Mouse (Mus musculus) hindbrain, embryonic 11.5 days (tissue): ENCODE measurements around the gene Ehbp1. TPM values are rescaled to one million over a fixed set of nuclear protein-coding genes. Genes with fewer than 3 reads are reported as not detected.
A peak's percentile ranks its signal among the peaks of the same experiment; 100 is the strongest.

ENCODE experiments used
- ATAC-seq: fragments of 200-750 bp; cut with Nextera tagmentation; 2 replicates; pipeline ENCODE4 v1.8.0; 2017; ENCODE audit warnings: mild to moderate bottlenecking, moderate TSS enrichment, moderate library complexity; ENCODE audit not compliant: low FRiP score
- DNase-seq: peaks from one replicate; pipeline ENCODE4 v3.0.0-alpha.2; 2015; ENCODE audit warnings: low spot score
- H3K27ac ChIP-seq: fragments of 300-500 bp; sonication (generic); 2 replicates; pipeline ENCODE4 v1.5.1; 2014; ENCODE audit warnings: mild to moderate bottlenecking, low read depth, low read length
- H3K27me3 ChIP-seq: fragments of 300-500 bp; sonication (generic); 2 replicates; pipeline ENCODE4 v1.6.1; 2014; ENCODE audit warnings: mild to moderate bottlenecking, low read length, moderate library complexity, mixed read lengths; ENCODE audit not compliant: control insufficient read depth, insufficient read depth
- H3K36me3 ChIP-seq: fragments of 300-500 bp; sonication (generic); 2 replicates; pipeline ENCODE4 v1.6.1; 2014; ENCODE audit warnings: mild to moderate bottlenecking, low read length, moderate library complexity, mixed read lengths; ENCODE audit not compliant: control insufficient read depth, insufficient read depth
- H3K4me1 ChIP-seq: fragments of 300-500 bp; sonication (generic); replicated peaks from 2 replicates; pipeline ENCODE4 v1.6.1; 2014; ENCODE audit warnings: low read length, mixed read lengths; ENCODE audit not compliant: control insufficient read depth, insufficient read depth
- H3K4me2 ChIP-seq: fragments of 300-500 bp; sonication (generic); replicated peaks from 2 replicates; pipeline ENCODE4 v1.6.1; 2014; ENCODE audit warnings: mild to moderate bottlenecking, low read depth, low read length
- H3K4me3 ChIP-seq: fragments of 300-500 bp; sonication (generic); 2 replicates; pipeline ENCODE4 v1.5.1; 2014; ENCODE audit warnings: low read depth, low read length
- H3K9ac ChIP-seq: fragments of 300-500 bp; sonication (generic); 2 replicates; pipeline ENCODE4 v1.6.1; 2014; ENCODE audit warnings: low read depth, low read length
- H3K9me3 ChIP-seq: fragments of 300-500 bp; sonication (generic); 2 replicates; pipeline ENCODE4 v1.6.1; 2016; ENCODE audit warnings: low read length; ENCODE audit not compliant: control insufficient read depth
- WGBS: fragments of 180-500 bp; shearing (Covaris S2); extraction: QIAGEN DNeasy Blood & Tissue Kit; methylation state at CpG from one replicate; pipeline ENCODE4 v1.1.7; 2014; 5-methylcytosine and 5-hydroxymethylcytosine counted together
- polyA plus RNA-seq: library from polyadenylated mRNA; unstranded; fragments of >200 nt; fragmentation: Nextera tagmentation; extraction: Ambion mirVana; gene quantifications from 2 replicates; pipeline ENCODE4 v1.2.1, GENCODE M21; 2014

The Ehbp1 gene
- polyA plus RNA-seq, 1 experiment from 2014 or later, result 24.8 TPM

- H3K9me3 ChIP-seq, result no peaks in the 10 kb centered on the region
- no peak overlapping the region for H3K4me3 ChIP-seq
- no peak overlapping the region for H3K9ac ChIP-seq
- no peaks in the 10 kb centered on the region for H3K27me3 ChIP-seq
- ATAC-seq, result no peak
- no peak for DNase-seq
- no peak overlapping the region for H3K27ac ChIP-seq
- no peak overlapping the region for H3K4me2 ChIP-seq
- H3K36me3 ChIP-seq, result no peaks in the 10 kb centered on the region
- 78% methylated on average over 7 of the region's 7 CpGs for WGBS
- no peaks in the 10 kb centered on the region for H3K4me1 ChIP-seq
These were observed 291.2 kb downstream of the Ehbp1 start for GRCm38 (mm10) chr11:22050864-22051263.

GRCm38 (mm10) chr11:22039854-22040426 is 302.2 kb downstream of the Ehbp1 start:
- H3K27me3 ChIP-seq, result no peaks in the 10 kb centered on the region
- no peak overlapping the region for H3K9ac ChIP-seq
- no peak overlapping the region for H3K27ac ChIP-seq
- H3K4me3 ChIP-seq, result no peak overlapping the region
- WGBS, result 83% methylated on average over 6 of the region's 6 CpGs
- H3K36me3 ChIP-seq, result no peaks in the 10 kb centered on the region
- H3K4me2 ChIP-seq, result no peak overlapping the region
- no peaks in the 10 kb centered on the region for H3K9me3 ChIP-seq
- H3K4me1 ChIP-seq, result no peaks in the 10 kb centered on the region
- ATAC-seq (no peak), DNase-seq (no peak)

- H3K9ac ChIP-seq, result no peak overlapping the region
- DNase-seq, result no peak
- H3K4me2 ChIP-seq, result no peak overlapping the region
- no peaks in the 10 kb centered on the region for H3K27me3 ChIP-seq
- ATAC-seq, result no peak
- no peaks in the 10 kb centered on the region for H3K36me3 ChIP-seq
- H3K4me1 ChIP-seq, result no peaks in the 10 kb centered on the region
- H3K27ac ChIP-seq, result no peak overlapping the region
- WGBS, result 20% methylated on average over 7 of the region's 7 CpGs
- H3K9me3 ChIP-seq, result no peaks in the 10 kb centered on the region
- H3K4me3 ChIP-seq, result no peak overlapping the region
These were observed 307.5 kb downstream of the Ehbp1 start for GRCm38 (mm10) chr11:22034564-22035105.

- H3K27me3 ChIP-seq, result no peaks in the 10 kb centered on the region
- 92% methylated on average over 3 of the region's 3 CpGs for WGBS
These were observed 308.5 kb downstream of the Ehbp1 start for GRCm38 (mm10) chr11:22033582-22033981.

GRCm38 (mm10) chr11:22020602-22021001 is 321.5 kb downstream of the Ehbp1 start:
- DNase-seq (no peak), ATAC-seq (no peak)
- Histone ChIP-seq H3K9me3 (no peaks in the 10 kb centered on the region), H3K4me2 (no peak overlapping the region), H3K36me3 (no peaks in the 10 kb centered on the region), H3K4me3 (no peak overlapping the region), H3K27me3 (no peaks in the 10 kb centered on the region), H3K9ac (no peak overlapping the region), H3K4me1 (no peaks in the 10 kb centered on the region), H3K27ac (no peak overlapping the region)
- WGBS, result 96% methylated on average over 2 of the region's 2 CpGs

More at GRCm38 (mm10) chr11:22033582-22033981, 308.5 kb downstream of the Ehbp1 start:
- no peak overlapping the region for H3K4me3 ChIP-seq
- ATAC-seq (no peak), DNase-seq (no peak)
- no peak overlapping the region for H3K27ac ChIP-seq
- H3K9me3 ChIP-seq, result no peaks in the 10 kb centered on the region
- H3K9ac ChIP-seq, result no peak overlapping the region
- no peak overlapping the region for H3K4me2 ChIP-seq
- no peaks in the 10 kb centered on the region for H3K4me1 ChIP-seq
- no peaks in the 10 kb centered on the region for H3K36me3 ChIP-seq

- Histone ChIP-seq H3K36me3 (no peaks in the 10 kb centered on the region), H3K4me1 (no peaks in the 10 kb centered on the region), H3K27ac (no peak overlapping the region), H3K9me3 (no peaks in the 10 kb centered on the region), H3K9ac (no peak overlapping the region), H3K27me3 (0 out of 2 replicates have a peak, but pooled peaks cover 2% of the 10 kb centered on the region), H3K4me3 (no peak overlapping the region), H3K4me2 (no peak overlapping the region)
- peak; percentile 70; the same call in 1 of the 2 replicates for ATAC-seq
- DNase-seq, result peak; percentile 12
- WGBS, result 41% methylated on average over 8 of the region's 8 CpGs
These were observed 324.6 kb downstream of the Ehbp1 start for GRCm38 (mm10) chr11:22017444-22017843.

GRCm38 (mm10) chr11:22016341-22016740 is 325.8 kb downstream of the Ehbp1 start:
- ATAC-seq, result no peak
- H3K4me1 ChIP-seq, result no peaks in the 10 kb centered on the region
- H3K4me3 ChIP-seq, result no peak overlapping the region
- DNase-seq, result no peak
- 81% methylated on average over 3 of the region's 3 CpGs for WGBS
- peaks cover 3% of the 10 kb centered on the region; the same call in 1 of the 2 replicates for H3K27me3 ChIP-seq
- no peaks in the 10 kb centered on the region for H3K9me3 ChIP-seq
- no peak overlapping the region for H3K27ac ChIP-seq
- no peak overlapping the region for H3K4me2 ChIP-seq
- H3K9ac ChIP-seq, result no peak overlapping the region
- no peaks in the 10 kb centered on the region for H3K36me3 ChIP-seq

- peaks cover 4% of the 10 kb centered on the region; the same call in 1 of the 2 replicates for H3K4me1 ChIP-seq
- H3K4me2 ChIP-seq, result peak overlapping the region; percentile 22; the same call in 1 of the 2 replicates
- no peak overlapping the region for H3K9ac ChIP-seq
These were observed 333.3 kb downstream of the Ehbp1 start for GRCm38 (mm10) chr11:22008817-22009216.

GRCm38 (mm10) chr11:22008129-22008596 is 333.9 kb downstream of the Ehbp1 start:
- H3K4me3 ChIP-seq, result no peak overlapping the region
- WGBS, result under 1% methylated on average over 10 of the region's 10 CpGs
- ATAC-seq (peak; percentile 80), DNase-seq (peak; percentile 76)
- no peak overlapping the region for H3K27ac ChIP-seq
- H3K4me1 ChIP-seq, result peaks cover 4% of the 10 kb centered on the region; the same call in 1 of the 2 replicates
- no peaks in the 10 kb centered on the region for H3K9me3 ChIP-seq
- H3K36me3 ChIP-seq, result no peaks in the 10 kb centered on the region
- peak overlapping the region; percentile 22; the same call in 1 of the 2 replicates for H3K4me2 ChIP-seq
- H3K9ac ChIP-seq, result no peak overlapping the region
- H3K27me3 ChIP-seq, result peaks cover 60% of the 10 kb centered on the region

More at GRCm38 (mm10) chr11:22008817-22009216, 333.3 kb downstream of the Ehbp1 start:
- Histone ChIP-seq H3K27me3 (peaks cover 55% of the 10 kb centered on the region), H3K9me3 (no peaks in the 10 kb centered on the region), H3K4me3 (no peak overlapping the region), H3K27ac (no peak overlapping the region), H3K36me3 (no peaks in the 10 kb centered on the region)
- DNase-seq (no peak), ATAC-seq (no peak)
- WGBS, result 15% methylated on average over 2 of the region's 2 CpGs
